Comparison of ENCODE assay signal across 7 mouse cellular contexts in the genomic region with DNA sequence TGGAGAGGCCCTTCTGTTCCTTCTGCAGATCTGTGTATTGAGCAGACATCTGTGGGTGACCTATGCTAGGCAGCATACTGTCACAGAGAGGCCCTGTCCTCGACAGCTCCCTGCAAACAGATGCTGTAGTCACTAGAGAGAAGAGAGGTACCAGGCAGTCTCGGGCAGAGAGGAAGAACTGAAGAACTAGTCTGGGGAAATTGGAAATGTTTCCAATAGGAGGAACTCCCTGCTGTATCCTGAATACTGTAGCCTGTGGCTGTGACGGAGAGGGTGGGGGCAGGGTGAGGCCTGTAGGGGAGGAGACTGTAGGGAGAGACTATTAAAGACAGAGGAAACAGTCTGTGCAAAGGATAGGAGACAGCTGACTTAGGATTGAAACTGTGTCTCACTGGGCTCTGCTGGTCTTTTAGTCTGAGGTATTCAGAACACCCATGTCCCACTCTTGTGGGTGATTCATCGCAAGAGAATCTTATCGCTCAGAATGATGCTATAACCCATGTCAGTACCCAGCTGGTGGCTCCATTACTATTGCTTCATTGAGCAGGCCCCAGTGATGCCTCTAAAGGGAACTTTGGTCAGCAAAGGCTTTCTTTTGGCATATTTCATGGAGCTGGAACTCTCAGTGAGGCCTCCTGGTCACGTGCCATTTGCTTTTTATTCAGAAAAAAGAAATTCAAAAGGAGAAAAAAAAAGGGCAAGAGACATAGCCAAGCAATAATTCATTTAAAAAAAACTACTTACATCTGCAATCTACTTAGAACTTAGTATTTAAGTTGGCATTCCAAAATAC. TPM values are rescaled to one million over a fixed set of nuclear protein-coding genes. Genes with fewer than 3 reads are reported as not detected.
DNase-seq lines count a peak whose midpoint lies in the region; ATAC-seq lines count a peak whose summit lies in the region.

No protein-coding gene starts in this region.

- no peaks in the 10 kb centered on the region for H3K27me3 ChIP-seq in hindbrain, embryonic 16.5 days (replicated peaks; ENCODE audit: control insufficient read depth, insufficient read depth, low read length)

- no peaks in the 10 kb centered on the region; the same call in none of the 2 replicates for H3K4me1 ChIP-seq in hindbrain, embryonic 16.5 days (ENCODE audit: control insufficient read depth, insufficient read depth, low read depth, low read length)

- H3K4me2 ChIP-seq in hindbrain, embryonic 16.5 days (ENCODE audit: low read length) = no peak overlapping the region

- peak; percentile 84 for ATAC-seq in hindbrain, embryonic 16.5 days
- no peak for ATAC-seq in megakaryocyte progenitor cell, adult 5-6 weeks (replicated peaks; ENCODE audit: poor library complexity)

- peak; percentile 14 for DNase-seq in right cerebral cortex, postnatal 14 days
- DNase-seq in right cerebral cortex, postnatal 25 days = no peak
- peak; percentile 39 for DNase-seq in gastrocnemius, postnatal 10 days
- peak; percentile 53 for DNase-seq in lung, postnatal 14 days
- no peak for DNase-seq in B cell, adult 2 months

- no peaks in the 10 kb centered on the region for H3K36me3 ChIP-seq in hindbrain, embryonic 16.5 days (ENCODE audit: control insufficient read depth, insufficient read depth, low read length)

- no peak overlapping the region for H3K4me3 ChIP-seq in hindbrain, embryonic 16.5 days (ENCODE audit: low read length)

- 0 out of 2 replicates have a peak overlapping the region, but pooled peaks have one; percentile 1 for H3K27ac ChIP-seq in hindbrain, embryonic 16.5 days (ENCODE audit: low read depth, low read length)

- H3K9ac ChIP-seq in hindbrain, embryonic 16.5 days (ENCODE audit: low read depth, low read length) = no peak overlapping the region

- H3K9me3 ChIP-seq in hindbrain, embryonic 16.5 days (ENCODE audit: control insufficient read depth, low read length) = no peaks in the 10 kb centered on the region

- WGBS in hindbrain, embryonic 16.5 days = 36% methylated on average over 6 of the region's 6 CpGs

RNA-seq across cellular contexts. Expression of a gene that starts 43.4 kb away (rescaled TPM):
- total RNA-seq in gastrocnemius, postnatal 10 days (2021) = 10 to 100 TPM; 13.0 to 21.5 TPM
- polyA plus RNA-seq in hindbrain, embryonic 16.5 days (2015; fragmentation: Nextera tagmentation; extraction: Ambion mirVana) = 48.6 and 49.6 TPM in 2 replicates
- 97.9 and 103 TPM in 2 replicates for total RNA-seq in megakaryocyte progenitor cell, adult 5-6 weeks (2015)
- total RNA-seq in megakaryocyte progenitor cell, adult 5-6 weeks (2017) = 42.0 and 61.9 TPM in 2 replicates

Comparison
In these comparisons a context has a peak if more than half of its experiments do, and no peak if none do; other contexts are left out.
1. DNase-seq: peak in right cerebral cortex, postnatal 14 days (single experiment), gastrocnemius, postnatal 10 days (single experiment) and lung, postnatal 14 days (single experiment); none in right cerebral cortex, postnatal 25 days (single experiment) and B cell, adult 2 months (0 of 2).